Mouse (Mus musculus) left cerebral cortex, adult 8-10 months (tissue): Measurements from ENCODE around the gene Adamts5. TPM values are rescaled to one million over a fixed set of nuclear protein-coding genes. Genes with fewer than 3 reads are reported as not detected.

Experiments used
- DNase-seq, 2 experiments: peaks; one replicate each; pipeline ENCODE4 v3.0.0; 2022; ENCODE audit warnings: low spot score in 2 of 2
- total RNA-seq, 4 experiments: library from RNA; stranded (reverse); gene quantifications; 2 replicates each; pipeline ENCODE4 v1.2.4; 2022

Gene Adamts5
- total RNA-seq: 1 to 10 TPM in 1 of 4 experiments, under 1 TPM in 3; 0.74 to 1.1 (median 0.83) TPM

DNA sequence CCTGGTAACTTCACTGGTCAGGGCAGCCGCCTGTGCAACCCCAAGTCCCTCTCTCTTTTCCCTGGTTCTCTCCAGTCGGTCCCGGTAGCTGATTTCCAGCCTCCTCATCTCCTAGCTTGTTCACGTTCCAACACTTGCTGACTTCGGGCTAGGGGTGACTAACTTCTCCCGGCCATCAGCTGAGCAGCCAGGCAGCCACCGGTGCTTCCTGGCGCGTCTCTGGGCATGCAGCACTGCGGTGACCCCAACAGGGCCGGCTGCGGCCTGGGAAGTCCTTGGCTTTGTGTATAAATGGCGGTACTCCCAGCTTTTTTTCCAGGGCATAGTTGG lies at the start of gene Adamts5:
TSS of gene Adamts5 (minus strand) at position 248 of the 330 bp plus-strand sequence.
- no peak for DNase-seq

DNA sequence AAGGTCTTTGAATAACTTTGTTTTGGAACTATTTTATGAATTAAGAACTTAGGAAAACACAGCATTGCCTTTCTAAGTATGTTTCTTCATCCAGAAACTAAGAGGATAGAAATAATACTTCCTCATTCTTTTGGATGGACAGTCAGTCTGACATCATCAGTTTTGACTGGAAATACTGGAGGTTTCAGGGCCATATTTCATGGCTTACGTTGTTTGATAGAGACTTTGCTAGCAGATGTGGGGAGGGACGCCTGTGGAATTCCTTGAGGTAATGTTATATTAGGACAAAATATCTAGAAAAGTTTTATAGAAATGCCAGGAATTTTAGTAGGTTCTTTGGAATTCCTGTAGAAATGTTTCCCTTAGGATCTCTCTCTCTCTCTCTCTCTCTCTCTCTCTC lies 48.7 kb upstream of the Adamts5 start:
- no peak for DNase-seq

DNA sequence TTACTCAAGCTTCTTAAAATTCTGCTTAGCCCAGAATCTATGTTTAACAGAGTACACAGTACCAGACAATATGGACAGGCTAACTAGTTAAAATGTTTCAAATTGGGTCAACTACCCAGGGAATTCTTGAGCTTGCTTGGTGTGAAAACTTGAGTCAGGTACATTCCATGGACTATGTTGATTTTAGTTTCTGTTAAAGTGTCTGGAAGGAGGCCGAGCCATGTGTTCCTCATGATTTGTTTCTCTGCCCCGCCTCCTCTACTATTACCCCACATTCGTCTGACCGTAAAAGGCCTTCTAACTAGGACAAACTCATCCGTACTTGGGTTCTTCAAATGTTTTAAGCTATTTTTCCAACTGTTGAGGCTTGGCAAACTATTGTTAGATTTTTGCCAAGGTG lies 24.4 kb upstream of the Adamts5 start:
- no peak for DNase-seq

DNA sequence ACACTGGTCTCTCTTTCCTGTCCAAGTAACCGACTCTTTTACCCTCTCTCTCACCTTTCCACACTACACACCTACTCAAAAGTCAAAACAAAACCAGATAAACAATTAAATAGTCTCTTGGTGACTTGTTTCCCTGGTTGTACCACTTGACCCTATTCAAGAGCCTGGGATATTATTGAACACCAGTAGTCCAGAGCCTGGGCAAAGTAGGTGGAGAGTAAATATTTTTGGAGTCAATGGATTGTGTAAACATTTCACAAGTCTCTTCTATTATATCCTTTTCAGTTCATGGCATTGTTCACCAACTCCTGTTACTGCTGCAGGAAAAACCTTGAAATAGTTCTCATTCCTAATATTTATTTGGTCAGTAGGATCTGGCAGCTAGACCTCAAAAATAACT lies 20.8 kb upstream of the Adamts5 start:
- no peak for DNase-seq

DNA sequence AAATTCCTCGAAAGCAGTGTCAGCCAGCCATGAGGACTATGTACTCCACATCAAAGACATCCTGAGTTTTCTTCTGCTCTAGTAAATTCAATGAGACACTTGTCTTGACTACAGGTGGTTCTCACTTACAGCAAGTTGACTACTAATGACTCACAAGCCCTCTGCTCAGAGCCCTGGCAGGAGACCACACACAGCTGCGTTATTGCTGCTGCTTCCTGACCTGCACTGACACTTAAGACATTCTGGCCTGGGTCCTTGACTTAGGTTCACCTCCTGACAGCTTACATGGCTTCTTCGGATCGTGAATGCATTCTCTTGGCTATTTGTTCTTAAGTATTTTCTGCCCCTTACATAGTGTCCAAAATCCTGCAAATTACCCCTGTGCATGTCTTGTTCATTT lies 18.5 kb upstream of the Adamts5 start:
- no peak for DNase-seq

DNA sequence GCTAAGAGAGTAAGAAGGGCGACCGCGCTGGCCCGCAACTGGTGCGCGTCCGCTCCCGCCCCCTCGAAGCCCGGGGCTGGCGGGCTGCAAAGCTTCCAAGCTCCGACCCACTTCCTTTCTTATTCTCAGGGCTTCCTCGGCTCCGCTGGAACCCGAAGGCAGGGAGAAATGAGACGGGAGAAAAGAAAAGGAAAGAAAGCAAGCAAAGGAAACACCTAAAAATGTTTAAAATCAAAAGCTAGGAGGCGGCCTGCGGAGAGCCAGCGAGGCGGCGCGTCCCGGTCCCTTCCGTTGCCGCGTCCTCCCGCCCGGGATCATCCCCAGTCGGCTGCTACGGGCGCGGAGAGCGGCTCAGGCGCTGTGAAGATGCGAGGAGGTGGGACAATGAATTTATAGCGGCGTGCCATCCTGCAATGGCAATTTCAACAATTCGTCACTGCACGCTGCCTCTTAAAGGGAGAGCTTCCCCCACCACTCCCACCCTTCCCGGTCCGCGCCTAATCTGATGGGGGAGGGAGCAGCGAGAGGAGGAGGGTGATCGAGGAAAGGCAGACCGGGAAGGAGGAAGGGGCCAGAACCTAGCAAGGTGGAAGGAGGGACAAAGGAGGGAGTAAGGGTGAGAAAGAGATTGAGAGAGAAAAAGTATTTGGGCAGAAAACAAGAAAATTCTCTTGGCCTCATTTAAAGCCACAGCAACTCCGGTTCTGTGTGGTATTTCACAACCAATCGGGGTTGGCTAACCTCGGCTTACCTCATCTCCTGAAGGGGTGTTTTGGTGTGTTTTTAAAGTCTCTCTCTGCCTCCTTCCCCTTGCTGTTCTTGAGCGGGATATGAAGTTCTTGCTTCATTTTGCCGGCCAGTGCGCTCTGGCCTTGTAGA lies 687 bp downstream of the Adamts5 start:
- DNase-seq: peak; percentile 12 to 25

DNA sequence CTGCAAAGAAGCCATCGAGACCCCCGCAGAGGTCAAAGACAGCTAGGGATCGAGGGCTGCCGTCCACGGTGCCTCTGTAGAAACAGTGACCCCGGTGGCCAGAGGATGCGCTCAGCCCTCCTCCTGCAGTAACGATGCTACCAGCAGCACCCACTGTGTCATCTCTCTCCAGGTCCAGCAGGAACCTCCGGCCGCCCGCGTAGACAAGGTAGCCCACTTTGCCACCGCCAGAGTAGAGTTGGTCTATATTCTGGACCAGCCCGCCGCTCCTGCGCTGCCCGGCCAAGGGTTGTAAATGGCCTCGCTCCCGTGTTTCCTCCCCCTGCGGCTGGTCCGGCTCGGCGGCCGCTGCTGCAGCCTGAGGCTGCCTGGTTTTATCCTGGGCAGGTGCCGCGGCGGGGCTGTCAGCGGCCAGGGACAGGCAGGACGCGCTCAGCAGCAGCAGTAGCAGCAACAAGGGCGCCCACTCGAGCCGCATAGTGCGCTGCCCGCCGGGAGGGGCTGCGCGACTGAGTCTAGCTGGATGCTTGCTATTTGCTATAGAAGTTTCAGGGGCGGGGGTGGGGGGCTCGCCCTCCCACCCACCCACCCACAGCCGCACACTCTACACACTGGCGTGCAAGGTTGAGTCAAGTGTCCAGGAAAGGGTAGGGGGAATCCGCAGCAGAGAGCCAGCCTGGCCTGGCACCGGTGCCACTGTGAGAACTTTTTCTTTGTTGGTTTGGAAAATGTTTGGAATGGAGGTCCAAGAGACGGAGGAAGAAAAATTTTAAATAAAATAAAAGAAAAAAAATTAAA lies 1.6 kb downstream of the Adamts5 start:
- DNase-seq: no peak

DNA sequence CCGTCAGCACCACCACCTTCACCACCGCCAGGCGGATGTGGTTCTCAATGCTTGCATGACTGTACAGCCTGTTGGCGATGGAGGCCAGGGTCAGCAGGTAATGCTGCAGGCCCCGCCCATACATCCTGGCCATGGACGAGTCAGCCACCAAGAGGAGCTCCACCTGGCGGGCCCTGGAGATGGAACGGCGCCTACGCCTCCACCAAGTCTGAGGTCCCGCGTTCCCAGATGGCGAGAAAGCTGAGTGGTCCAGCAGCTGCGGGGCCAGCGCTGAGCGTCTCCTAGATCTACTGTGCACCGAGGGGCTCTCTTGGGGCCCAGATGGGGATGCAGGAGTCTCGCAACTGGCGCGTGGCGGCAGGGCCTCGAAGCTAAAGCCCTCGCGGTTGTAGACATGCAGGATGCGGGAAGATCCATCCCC lies 2.3 kb downstream of the Adamts5 start:
- peak; percentile 6 to 10 for DNase-seq

DNA sequence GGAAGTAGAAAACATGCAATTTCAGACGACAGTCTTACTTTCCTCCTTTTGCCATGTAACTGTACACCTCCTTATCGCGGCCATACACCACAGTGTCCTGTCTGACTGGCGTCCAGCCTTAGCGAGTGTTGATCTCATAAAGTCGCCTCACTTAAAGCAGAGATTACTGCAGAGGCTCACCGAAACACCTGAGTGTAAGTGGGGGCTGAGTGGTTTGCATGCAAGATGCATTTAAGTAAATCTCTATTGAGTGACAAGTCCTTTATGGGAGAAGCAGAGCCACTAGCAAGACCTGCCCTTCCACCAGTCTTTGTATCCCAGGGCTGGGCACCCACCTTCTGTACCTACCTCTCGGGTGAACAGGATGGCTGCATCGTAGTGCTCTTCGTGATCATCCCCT lies 2.8 kb downstream of the Adamts5 start:
- DNase-seq: no peak

DNA sequence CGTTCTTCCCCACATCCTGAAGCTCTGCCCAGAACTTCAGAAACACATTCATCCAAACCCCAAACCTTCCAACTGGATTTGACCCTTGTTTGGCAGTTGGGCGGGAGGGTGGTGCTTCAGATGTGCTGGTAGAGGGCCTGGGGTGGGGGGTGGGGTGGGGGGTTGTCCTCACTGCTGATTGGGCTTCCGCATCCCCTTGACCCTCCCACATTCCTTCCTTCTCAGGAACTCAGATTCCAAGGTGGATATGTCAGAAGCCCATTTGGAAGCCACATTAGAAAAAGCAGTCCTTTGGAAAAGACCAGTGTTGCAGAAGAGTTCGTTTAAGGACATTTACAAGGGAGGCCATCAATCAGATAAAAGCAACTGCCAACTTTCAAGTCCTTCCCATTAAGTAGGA lies 3.2 kb downstream of the Adamts5 start:
- no peak for DNase-seq

DNA sequence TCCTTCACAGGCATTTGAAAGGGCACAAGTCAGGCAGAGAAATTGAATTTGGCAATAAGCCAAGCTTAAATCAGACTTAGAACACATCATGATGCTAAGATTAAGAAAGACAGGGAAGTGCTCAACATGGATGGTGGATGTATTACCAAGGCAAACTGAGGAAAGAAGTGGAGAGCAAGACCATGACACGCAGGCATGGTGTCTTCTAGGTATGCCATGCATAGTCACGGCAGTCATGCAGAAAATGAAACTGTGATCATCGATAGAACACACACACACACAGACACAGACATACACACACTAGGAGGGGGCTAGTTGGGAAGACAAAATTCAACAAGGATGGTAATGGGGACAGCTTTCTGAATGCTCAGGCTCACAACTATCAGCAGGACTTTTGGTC lies 3.8 kb downstream of the Adamts5 start:
- no peak for DNase-seq

DNA sequence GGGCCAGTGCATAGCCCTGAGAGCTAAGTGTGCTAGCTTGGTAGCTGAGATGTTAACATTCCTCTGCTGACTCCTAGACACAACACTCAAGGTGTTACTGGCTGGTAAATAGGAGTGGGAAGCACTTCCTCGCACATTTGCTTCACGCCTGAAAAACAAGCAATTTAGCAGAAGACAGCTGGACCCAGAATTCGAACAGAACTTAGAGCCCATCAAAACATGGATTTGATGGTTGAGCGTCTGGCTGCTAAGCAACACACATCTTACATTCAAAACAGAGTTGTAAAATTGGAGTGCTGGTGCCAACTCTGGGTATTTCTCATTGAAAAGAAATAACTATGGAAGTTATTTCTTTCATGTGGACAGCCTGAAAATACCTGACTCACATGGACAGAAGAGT lies 5.7 kb downstream of the Adamts5 start:
- DNase-seq: peak in 1 of 2 experiments; percentile 12

DNA sequence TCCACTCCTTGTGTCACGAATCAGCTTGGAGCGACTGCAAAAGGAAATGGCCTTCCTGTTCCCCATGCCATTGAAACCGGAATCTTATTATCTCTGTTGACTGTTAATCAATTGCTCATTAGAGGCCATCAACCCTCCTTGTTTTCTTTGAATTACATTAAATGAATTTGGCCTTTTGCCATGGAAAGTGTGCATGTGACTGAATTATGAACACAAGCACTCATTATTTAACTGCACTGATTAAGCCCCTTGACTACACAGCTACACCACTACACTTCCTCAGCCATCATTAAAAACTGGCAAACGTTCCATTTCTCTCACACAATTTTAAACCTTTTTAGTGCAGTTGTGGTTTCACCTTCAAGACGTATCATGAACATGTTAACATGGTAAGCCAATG lies 11.8 kb downstream of the Adamts5 start:
- DNase-seq: no peak

DNA sequence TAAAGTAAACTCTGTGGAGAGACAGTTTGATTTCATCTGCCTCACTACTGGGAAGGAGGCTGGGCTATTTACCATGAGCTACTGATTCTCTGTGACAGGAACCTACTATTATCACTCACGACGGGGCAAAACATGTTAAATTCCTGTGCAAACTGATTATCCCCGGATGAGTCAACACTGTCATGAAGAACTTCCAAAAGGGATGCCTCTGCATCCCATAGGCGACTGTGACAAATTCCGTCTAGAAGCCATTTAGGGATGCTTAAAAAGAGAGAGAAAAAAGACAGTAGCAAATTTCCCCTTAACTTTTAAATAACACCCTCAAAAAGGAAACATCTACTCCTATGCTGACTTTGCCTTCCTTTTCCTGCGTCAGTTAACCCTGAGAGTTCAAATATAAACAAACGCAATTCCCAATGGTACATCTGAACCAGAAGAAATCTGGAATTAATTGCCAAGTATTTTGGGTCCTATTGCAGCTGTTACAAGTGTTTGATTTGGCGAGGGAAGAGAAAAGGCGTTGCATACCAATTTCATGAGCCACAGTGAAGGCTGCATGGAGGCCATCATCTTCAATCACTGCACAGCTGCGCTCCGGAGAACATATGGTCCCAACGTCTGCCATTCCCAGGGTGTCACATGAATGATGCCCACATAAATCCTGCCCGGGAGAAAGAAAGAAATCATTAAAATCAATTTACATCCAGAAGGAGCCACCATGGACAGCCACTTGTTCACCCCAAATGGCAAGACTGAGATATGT lies 14.2 kb downstream of the Adamts5 start:
- peak; percentile 31 to 63 for DNase-seq

DNA sequence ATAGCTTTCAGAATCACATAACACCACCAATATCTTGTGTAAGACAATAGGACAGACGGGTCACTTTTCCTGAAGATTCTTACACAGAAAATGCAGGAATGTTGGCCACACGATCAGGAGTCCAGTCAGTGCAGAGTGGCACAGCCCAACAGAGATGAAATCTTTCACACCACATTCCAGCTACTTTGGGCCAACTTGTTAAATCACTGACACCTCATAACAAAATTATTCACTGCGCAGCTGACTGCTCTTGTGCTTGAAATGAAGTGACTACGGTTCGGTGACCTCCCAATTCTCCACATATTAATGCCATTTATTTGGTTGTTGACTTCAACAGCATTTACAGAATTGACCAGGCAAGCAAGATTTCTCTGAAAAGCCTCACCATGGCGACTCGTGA lies 22.6 kb downstream of the Adamts5 start:
- no peak for DNase-seq

DNA sequence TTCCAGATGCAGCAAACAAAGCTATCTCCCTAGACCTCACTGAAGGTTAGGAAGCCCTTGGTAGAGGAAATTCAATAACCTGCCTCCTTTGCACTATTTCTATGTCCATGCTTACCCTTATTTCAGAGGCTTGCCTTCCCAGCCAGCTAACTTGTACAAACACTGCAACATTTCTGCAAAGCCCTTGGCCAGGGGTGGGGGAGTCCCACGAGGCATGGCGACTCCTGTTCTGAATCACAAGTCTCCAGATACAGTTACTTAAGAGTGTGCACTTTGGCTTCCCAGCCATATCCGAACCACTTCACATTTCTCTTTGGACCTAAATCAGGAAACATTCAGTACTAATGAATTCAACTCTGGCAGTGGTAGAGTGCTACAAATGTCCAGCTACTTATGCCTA lies 27.5 kb downstream of the Adamts5 start:
- DNase-seq: no peak

DNA sequence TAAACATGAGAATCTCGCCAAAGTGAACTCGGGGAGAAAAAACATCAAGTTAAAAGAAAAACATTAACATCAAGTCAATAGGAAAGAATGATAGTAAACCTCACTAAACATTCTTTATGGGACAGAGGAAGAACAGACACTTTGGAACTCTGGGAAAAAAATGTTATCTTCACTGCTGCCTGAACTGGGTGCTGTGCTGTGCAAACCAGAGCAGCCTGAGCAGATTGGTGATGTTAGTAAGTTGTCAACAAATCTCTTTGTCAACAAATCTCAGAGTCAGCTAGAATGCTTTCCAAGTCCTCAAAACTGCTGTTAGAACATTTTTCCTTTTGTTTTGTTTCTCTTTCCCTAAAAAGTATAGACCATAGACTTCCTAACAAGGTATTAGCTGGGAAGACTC lies 29.7 kb downstream of the Adamts5 start:
- no peak for DNase-seq

DNA sequence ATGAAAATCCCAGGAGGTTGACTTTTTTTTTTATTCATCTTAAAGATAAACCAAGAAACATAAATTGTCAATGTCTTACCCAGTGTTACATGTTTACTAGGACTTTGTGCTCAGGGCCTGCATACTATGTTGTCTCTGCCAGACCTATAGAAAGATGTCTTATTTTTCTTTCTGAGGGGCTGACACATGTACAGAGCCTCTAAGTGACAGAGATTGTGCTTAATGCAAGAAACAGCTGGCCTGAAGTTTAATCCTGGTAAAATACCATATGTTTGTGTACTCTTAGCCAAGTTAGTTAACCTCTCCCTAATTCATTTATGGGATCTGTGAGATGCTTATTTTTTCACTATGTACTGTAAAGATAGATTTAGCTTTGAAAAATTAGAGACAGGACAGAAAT lies 30.4 kb downstream of the Adamts5 start:
- DNase-seq: no peak

DNA sequence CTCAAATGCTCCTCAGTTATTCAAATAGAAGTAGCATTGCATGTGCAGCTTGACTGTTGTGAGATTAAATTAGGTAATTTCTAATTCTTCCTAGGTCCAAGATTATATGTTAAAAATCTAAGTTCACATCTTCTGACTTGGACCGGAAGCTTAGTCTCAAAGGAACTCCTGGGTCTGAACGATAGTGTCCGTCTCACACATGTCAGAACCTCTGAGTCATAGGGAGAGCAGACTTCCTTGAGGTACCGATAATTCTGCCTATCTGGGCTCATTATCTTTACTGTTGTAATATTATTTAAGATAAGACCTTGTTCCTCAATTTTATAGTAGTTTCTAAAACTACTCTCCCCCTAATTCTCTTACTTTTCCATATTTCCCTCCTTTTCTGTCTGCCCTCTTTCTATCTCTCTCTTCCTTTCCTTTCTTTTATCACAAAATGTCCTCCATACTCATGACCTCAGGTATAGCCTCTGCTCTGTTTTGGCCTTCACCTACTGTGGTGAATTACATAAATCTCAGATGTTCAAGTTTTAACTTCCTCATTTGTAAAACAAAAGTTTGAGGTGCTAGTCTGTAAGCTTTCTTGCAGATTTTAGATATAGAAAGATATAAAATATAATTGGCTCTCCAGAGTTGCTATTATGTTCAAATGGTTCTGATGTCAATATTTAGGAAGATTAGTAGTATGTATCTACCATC lies 36.8 kb downstream of the Adamts5 start:
- no peak for DNase-seq

DNA sequence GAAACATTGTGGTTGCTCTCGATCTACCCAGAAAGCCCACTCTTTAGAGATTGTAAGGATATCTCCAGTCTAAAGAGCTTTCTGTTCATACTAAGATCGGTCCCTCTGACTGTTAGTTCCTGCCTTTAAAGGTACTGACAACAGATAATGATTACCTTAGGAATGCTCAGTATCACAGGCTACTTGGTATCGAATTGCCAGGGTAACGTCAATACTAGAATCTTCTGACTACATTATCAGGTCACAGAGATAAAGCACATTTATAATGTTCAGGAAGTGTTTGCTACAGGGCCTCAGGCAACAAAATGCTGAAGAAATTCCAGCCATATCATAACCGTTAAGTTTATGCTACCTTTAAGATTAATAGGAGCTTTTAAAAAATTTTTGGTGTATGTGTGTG lies 47.1 kb downstream of the Adamts5 start:
- no peak for DNase-seq

DNA sequence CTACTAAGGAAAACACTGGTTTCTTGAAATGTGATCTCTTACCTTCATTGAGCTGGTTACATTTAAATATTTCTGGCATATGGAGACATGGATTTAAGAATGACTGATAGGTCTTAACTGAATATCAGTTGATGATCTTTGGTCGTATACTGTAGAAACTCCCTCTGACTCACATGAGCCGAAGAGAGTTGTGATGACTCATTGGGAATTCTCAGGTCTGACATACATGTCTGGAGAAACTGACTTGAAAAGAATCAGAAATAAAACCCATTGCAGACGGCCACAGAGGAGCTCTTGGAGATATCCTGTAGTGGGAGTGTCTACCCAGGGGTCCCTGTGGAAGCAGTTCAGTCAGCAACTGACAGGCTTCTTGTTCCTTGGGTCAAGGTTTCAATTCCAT lies 74.6 kb downstream of the Adamts5 start:
- no peak for DNase-seq
